Mouse (Mus musculus) brain, embryonic 14.5 days (tissue): ENCODE measurements around the gene Glis1.

Experiments
- CTCF ChIP-seq: fragments of 200-500 bp; IDR thresholded peaks from 2 replicates; pipeline ENCODE4 v1.5.1; 2012; ENCODE audit warnings: inconsistent platforms, mild to moderate bottlenecking, moderate library complexity, borderline replicate concordance; ENCODE audit not compliant: insufficient read depth, insufficient read length; ENCODE audit errors: extremely low read depth
- POLR2A ChIP-seq: fragments of 200-500 bp; IDR thresholded peaks from 2 replicates; pipeline ENCODE4 v1.6.1; 2012; ENCODE audit warnings: mild to moderate bottlenecking, inconsistent platforms, borderline replicate concordance; ENCODE audit not compliant: poor library complexity, insufficient read depth, insufficient read length, severe bottlenecking; ENCODE audit errors: extremely low read depth

GRCm38 (mm10) chr4:107460468-107460867 is 26.1 kb downstream of the Glis1 start:
- TF ChIP-seq CTCF (no peak), POLR2A (no peak)
